Mouse (Mus musculus): ENCODE data around the gene Leng1. TPM values are rescaled to one million over a fixed set of nuclear protein-coding genes. Genes with fewer than 3 reads are reported as not detected.

Gene Leng1
- polyA plus RNA-seq, 1 experiment from 2014 or later: 13.4 TPM

GRCm38 (mm10) chr7:3630478-3630815 is 35.2 kb downstream of the Leng1 start:
- no peaks in the 10 kb centered on the region for H3K9me3 ChIP-seq (ENCODE audit: control insufficient read depth, low read length)
- ATAC-seq (replicated peaks; ENCODE audit: low FRiP score): peak; percentile 7; the same call in 1 of the 2 replicates
- WGBS: 49% methylated on average over 3 of the region's 3 CpGs
- peaks cover 15% of the 10 kb centered on the region for H3K4me1 ChIP-seq (replicated peaks; ENCODE audit: control insufficient read depth, insufficient read depth, low read length)
- H3K36me3 ChIP-seq (ENCODE audit: control insufficient read depth, insufficient read depth, low read length): peaks cover 8% of the 10 kb centered on the region; the same call in 1 of the 2 replicates
- H3K4me2 ChIP-seq: peak overlapping the region; percentile 87
- H3K27me3 ChIP-seq (replicated peaks; ENCODE audit: control insufficient read depth, insufficient read depth, low read length): no peaks in the 10 kb centered on the region
- DNase-seq (ENCODE audit: low spot score): no peak
- peak overlapping the region; percentile 72 for H3K4me3 ChIP-seq (ENCODE audit: low read depth, low read length)
- peak overlapping the region; percentile 35; the same call in 1 of the 2 replicates for H3K27ac ChIP-seq (ENCODE audit: low read depth, low read length)
- peak overlapping the region; percentile 72 for H3K9ac ChIP-seq (ENCODE audit: low read depth, low read length)

- H3K36me3 ChIP-seq (ENCODE audit: control insufficient read depth, insufficient read depth, low read length): peaks cover 8% of the 10 kb centered on the region; the same call in 1 of the 2 replicates
- under 1% methylated on average over 47 of the region's 47 CpGs for WGBS
Observed at GRCm38 (mm10) chr7:3629543-3630477, 35.8 kb downstream of the Leng1 start, which contains the start of the genes Tfpt and Prpf31. Gene Tfpt (minus strand): TSS chr7:3629929. Gene Prpf31 (plus strand): TSS chr7:3629985.

GRCm38 (mm10) chr7:3629030-3629429 is 36.6 kb downstream of the Leng1 start:
- H3K36me3 ChIP-seq (ENCODE audit: control insufficient read depth, insufficient read depth, low read length): peaks cover 10% of the 10 kb centered on the region

More at GRCm38 (mm10) chr7:3629543-3630477, 35.8 kb downstream of the Leng1 start, which contains the start of the genes Tfpt and Prpf31:
- Histone ChIP-seq H3K9me3 (ENCODE audit: control insufficient read depth, low read length) (no peaks in the 10 kb centered on the region), H3K27me3 (replicated peaks; ENCODE audit: control insufficient read depth, insufficient read depth, low read length) (no peaks in the 10 kb centered on the region), H3K4me1 (replicated peaks; ENCODE audit: control insufficient read depth, insufficient read depth, low read length) (peaks cover 15% of the 10 kb centered on the region), H3K27ac (ENCODE audit: low read depth, low read length) (peak within 1 kb of the TSS; percentile 40; the same call in 1 of the 2 replicates), H3K9ac (ENCODE audit: low read depth, low read length) (peak within 1 kb of the TSS; percentile 72), H3K4me2 (peak within 1 kb of the TSS; percentile 87), H3K4me3 (ENCODE audit: low read depth, low read length) (peak within 1 kb of the TSS; percentile 72)
- DNase-seq (ENCODE audit: low spot score) (peak; percentile 94), ATAC-seq (replicated peaks; ENCODE audit: low FRiP score) (peak; percentile 86)

GRCm38 (mm10) chr7:3617242-3617995 is 48.2 kb downstream of the Leng1 start, which contains the start of gene Ndufa3:
Gene Ndufa3 (plus strand): TSS chr7:3617373.
- peak within 1 kb of the TSS; percentile 88 for H3K4me2 ChIP-seq
- 1% methylated on average over 32 of the region's 32 CpGs for WGBS
- H3K36me3 ChIP-seq (ENCODE audit: control insufficient read depth, insufficient read depth, low read length): peaks cover 6% of the 10 kb centered on the region
- H3K4me3 ChIP-seq (ENCODE audit: low read depth, low read length): peak within 1 kb of the TSS; percentile 72
- H3K27me3 ChIP-seq (replicated peaks; ENCODE audit: control insufficient read depth, insufficient read depth, low read length): no peaks in the 10 kb centered on the region
- no peak within 1 kb of the TSS for H3K27ac ChIP-seq (ENCODE audit: low read depth, low read length)
- ATAC-seq (replicated peaks; ENCODE audit: low FRiP score) (peak; percentile 96), DNase-seq (ENCODE audit: low spot score) (peak; percentile 75)
- H3K4me1 ChIP-seq (replicated peaks; ENCODE audit: control insufficient read depth, insufficient read depth, low read length): peaks cover 2% of the 10 kb centered on the region
- H3K9ac ChIP-seq (ENCODE audit: low read depth, low read length): peak within 1 kb of the TSS; percentile 77
- H3K9me3 ChIP-seq (ENCODE audit: control insufficient read depth, low read length): no peaks in the 10 kb centered on the region

More at GRCm38 (mm10) chr7:3629030-3629429, 36.6 kb downstream of the Leng1 start:
- H3K9ac ChIP-seq (ENCODE audit: low read depth, low read length): peak overlapping the region; percentile 72
- peak overlapping the region; percentile 72 for H3K4me3 ChIP-seq (ENCODE audit: low read depth, low read length)
- H3K4me2 ChIP-seq: peak overlapping the region; percentile 87
- no peaks in the 10 kb centered on the region for H3K27me3 ChIP-seq (replicated peaks; ENCODE audit: control insufficient read depth, insufficient read depth, low read length)
- DNase-seq (ENCODE audit: low spot score) (no peak), ATAC-seq (replicated peaks; ENCODE audit: low FRiP score) (peak; percentile 41)
- no peak overlapping the region for H3K27ac ChIP-seq (ENCODE audit: low read depth, low read length)
- WGBS: 32% methylated on average over 4 of the region's 4 CpGs
- no peaks in the 10 kb centered on the region for H3K9me3 ChIP-seq (ENCODE audit: control insufficient read depth, low read length)
- peaks cover 15% of the 10 kb centered on the region for H3K4me1 ChIP-seq (replicated peaks; ENCODE audit: control insufficient read depth, insufficient read depth, low read length)

GRCm38 (mm10) chr7:3616389-3617241 is 49.0 kb downstream of the Leng1 start:
- Histone ChIP-seq H3K9ac (ENCODE audit: low read depth, low read length) (no peak overlapping the region), H3K9me3 (ENCODE audit: control insufficient read depth, low read length) (no peaks in the 10 kb centered on the region), H3K36me3 (ENCODE audit: control insufficient read depth, insufficient read depth, low read length) (peaks cover 6% of the 10 kb centered on the region), H3K4me1 (replicated peaks; ENCODE audit: control insufficient read depth, insufficient read depth, low read length) (peaks cover 2% of the 10 kb centered on the region), H3K27me3 (replicated peaks; ENCODE audit: control insufficient read depth, insufficient read depth, low read length) (no peaks in the 10 kb centered on the region), H3K27ac (ENCODE audit: low read depth, low read length) (no peak overlapping the region), H3K4me3 (ENCODE audit: low read depth, low read length) (peak overlapping the region; percentile 72), H3K4me2 (peak overlapping the region; percentile 53)
- WGBS: 34% methylated on average over 6 of the region's 6 CpGs
- ATAC-seq (replicated peaks; ENCODE audit: low FRiP score) (peak; percentile 40), DNase-seq (ENCODE audit: low spot score) (no peak)

- 68% methylated on average over 4 of the region's 4 CpGs for WGBS
Observed at GRCm38 (mm10) chr7:3616057-3616388, 49.6 kb downstream of the Leng1 start, which contains the start of gene Oscar. Gene Oscar (minus strand): TSS chr7:3616157.

GRCm38 (mm10) chr7:3614021-3614420 is 51.6 kb downstream of the Leng1 start:
- 79% methylated on average over 3 of the region's 3 CpGs for WGBS
- Histone ChIP-seq H3K9me3 (ENCODE audit: control insufficient read depth, low read length) (no peaks in the 10 kb centered on the region), H3K4me1 (replicated peaks; ENCODE audit: control insufficient read depth, insufficient read depth, low read length) (peaks cover 2% of the 10 kb centered on the region), H3K4me3 (ENCODE audit: low read depth, low read length) (no peak overlapping the region), H3K4me2 (no peak overlapping the region), H3K9ac (ENCODE audit: low read depth, low read length) (no peak overlapping the region), H3K27me3 (replicated peaks; ENCODE audit: control insufficient read depth, insufficient read depth, low read length) (no peaks in the 10 kb centered on the region), H3K36me3 (ENCODE audit: control insufficient read depth, insufficient read depth, low read length) (no peaks in the 10 kb centered on the region; the same call in 1 of the 2 replicates), H3K27ac (ENCODE audit: low read depth, low read length) (no peak overlapping the region)
- DNase-seq (ENCODE audit: low spot score) (no peak), ATAC-seq (replicated peaks; ENCODE audit: low FRiP score) (no peak)

More at GRCm38 (mm10) chr7:3616057-3616388, 49.6 kb downstream of the Leng1 start, which contains the start of gene Oscar:
- Histone ChIP-seq H3K4me3 (ENCODE audit: low read depth, low read length) (peak within 1 kb of the TSS; percentile 72), H3K27ac (ENCODE audit: low read depth, low read length) (no peak within 1 kb of the TSS), H3K36me3 (ENCODE audit: control insufficient read depth, insufficient read depth, low read length) (peaks cover 6% of the 10 kb centered on the region), H3K9me3 (ENCODE audit: control insufficient read depth, low read length) (no peaks in the 10 kb centered on the region), H3K4me1 (replicated peaks; ENCODE audit: control insufficient read depth, insufficient read depth, low read length) (peaks cover 2% of the 10 kb centered on the region), H3K27me3 (replicated peaks; ENCODE audit: control insufficient read depth, insufficient read depth, low read length) (no peaks in the 10 kb centered on the region), H3K4me2 (peak within 1 kb of the TSS; percentile 53), H3K9ac (ENCODE audit: low read depth, low read length) (no peak within 1 kb of the TSS)
- no peak for DNase-seq (ENCODE audit: low spot score)
- ATAC-seq (replicated peaks; ENCODE audit: low FRiP score): no peak

All from liver, embryonic 11.5 days (tissue).